Mouse (Mus musculus): ENCODE data around the gene Tnfrsf25.

Tnfrsf25 gene

DNA sequence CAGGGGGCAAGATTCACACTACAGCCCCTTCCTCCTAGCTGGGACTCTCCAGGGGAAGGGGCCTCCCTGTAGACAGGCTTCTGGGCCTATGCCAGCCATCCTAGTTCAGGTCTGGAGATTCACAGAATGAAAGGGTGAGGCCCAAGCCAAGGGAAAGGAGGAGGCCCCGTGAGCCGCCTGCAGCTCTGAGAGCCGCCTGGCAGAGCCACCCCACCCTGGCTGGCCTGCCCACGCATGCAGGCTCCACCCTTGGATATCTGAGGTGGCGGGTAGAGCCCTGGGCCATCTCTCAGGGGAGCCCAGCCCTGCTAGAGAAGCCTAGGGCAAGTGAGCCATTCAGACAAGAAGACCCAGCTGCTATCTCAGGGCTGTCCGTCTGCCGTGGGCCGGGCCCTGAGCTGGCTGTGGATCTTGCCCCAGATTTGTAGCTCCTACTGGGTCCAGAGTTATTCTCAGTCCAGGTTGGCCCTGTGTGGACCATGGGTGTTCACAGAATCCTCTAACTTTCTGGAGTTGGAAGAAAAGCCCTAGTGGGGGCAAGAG, 22.9 kb upstream of the Tnfrsf25 start:
- DNase-seq (ENCODE audit: low spot score in 2 of 2) = no peak

DNA sequence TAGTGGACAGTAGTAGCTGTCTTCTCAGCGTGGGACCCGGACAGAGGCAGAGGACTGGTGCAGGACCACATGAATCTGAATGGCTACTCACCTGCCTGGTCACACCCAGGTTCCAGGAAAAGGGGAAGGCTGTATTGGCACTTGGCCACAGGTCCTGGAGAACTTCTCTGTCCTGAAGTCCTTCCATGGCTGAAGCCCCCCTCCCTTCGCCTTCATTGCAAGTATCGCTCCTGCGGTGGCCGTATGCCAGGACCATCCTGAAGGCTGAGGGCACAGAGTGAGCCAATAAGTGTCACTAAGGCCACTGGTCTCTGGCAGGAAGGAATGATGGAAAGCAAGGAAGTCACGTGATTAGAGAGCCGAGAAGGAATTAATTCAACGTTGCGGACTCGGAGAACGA, 21.5 kb upstream of the Tnfrsf25 start:
- DNase-seq (ENCODE audit: low spot score in 2 of 2) = no peak

DNA sequence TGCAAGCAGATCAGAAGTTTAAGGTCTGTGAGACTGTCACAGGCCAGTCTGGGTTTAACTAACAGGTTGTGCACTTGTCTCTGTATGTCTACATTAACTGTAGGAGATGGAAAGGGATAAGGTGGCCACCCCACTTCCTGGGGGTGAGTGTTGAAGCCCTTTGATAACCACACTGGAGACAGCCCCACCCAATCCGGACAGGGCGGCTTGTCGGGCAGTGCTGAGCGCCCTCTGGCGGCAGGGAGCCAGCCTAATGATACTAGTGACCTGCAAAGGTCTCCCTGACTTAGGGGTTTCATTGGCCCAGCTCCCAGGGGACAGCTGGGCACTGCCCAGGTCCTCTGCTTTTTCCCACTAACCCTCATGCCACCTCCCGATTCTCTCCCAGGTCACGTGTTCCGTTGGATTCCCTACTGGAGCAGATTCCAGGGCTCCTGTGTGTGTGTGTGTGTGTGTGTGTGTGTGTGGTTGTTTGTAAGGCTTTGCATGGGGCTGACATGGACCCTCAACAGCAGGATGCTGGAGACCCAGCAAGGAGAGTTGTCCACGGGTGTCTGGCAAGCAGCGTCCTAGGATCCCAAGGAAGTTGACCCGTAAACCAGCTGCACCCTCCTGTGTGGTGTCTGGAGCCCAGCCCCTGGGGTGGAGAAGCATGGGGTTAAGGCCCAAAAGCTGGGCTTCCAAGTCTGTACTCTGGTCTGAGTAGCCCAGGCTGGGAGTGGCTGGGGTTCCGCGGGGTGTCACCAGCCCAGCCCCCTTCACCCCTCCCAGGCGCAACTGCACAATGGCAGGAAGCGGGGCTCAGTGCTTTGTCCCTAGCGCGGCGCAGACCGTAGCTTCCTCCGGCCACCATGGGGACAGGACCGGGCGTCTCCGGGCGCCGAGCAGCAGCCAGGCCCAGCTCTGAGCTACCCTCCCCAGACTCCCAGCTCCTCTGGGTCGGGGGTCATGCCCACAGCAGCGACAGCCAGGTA, 19.5 kb upstream of the Tnfrsf25 start:
- DNase-seq (ENCODE audit: low spot score in 2 of 2) = peak in 1 of 2 experiments; percentile 72

DNA sequence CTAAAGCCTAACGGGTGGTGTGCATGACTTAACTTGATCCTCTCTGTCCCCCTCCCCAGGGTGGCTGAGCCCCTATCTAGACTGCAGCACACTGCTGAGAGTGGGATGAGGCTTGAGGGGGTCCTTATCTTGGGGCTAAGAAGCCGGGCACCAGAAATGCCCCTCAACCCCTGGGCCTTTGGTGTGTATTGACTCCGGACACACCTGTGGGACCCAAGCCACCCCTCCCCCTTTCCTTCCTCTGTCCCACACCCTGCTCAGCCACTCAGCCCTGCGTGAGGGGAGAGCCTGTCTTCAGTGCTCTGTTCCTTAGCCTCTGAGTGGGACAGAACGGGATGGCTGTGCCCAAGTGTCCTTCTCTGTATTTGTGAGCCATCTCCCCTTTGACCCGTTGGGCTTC, 18.8 kb upstream of the Tnfrsf25 start:
- no peak for DNase-seq (ENCODE audit: low spot score in 2 of 2)

DNA sequence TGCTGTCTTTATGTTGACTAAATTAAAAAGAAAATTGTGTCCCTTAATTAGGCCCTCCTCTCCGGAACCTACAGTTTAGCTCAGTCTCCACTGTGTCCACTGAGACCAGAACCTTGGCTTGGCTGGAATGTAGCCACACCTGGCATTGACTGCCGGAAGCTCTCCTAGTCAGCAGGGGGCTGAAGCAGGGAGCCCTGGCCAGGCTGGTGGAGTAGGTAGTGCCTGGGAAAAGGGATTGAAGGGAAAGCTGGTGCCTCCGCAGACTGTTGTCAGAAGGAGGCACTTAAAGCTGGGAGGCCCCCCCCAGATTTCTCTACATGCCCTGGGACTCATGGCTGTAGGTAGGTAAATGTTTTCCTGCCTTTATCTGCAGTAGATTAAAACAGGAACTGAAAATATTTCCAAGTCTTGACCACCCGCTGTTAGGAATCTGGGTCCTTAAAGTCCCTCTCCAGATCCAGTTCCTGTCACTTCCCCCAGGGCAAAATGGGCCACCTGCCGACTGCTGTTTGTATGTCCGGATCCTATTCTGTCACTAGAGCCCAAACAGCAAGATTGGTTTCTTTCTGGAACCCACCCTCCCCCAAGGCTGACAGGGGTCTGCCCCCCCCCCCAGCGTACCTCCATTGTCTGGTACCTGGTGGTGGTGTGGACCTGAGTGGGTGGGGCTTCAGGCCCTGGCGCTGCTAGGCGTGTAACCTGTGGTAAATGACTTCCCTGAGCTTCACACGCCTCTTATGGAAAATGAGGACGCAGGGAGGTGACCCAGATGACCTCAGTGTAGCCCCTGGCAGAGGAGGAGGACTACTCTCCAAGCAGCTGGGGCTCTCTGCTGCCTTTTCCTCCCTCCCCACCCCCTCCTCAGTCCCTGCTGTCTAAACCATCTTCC, 17.6 kb upstream of the Tnfrsf25 start:
- no peak for DNase-seq (ENCODE audit: low spot score in 2 of 2)

DNA sequence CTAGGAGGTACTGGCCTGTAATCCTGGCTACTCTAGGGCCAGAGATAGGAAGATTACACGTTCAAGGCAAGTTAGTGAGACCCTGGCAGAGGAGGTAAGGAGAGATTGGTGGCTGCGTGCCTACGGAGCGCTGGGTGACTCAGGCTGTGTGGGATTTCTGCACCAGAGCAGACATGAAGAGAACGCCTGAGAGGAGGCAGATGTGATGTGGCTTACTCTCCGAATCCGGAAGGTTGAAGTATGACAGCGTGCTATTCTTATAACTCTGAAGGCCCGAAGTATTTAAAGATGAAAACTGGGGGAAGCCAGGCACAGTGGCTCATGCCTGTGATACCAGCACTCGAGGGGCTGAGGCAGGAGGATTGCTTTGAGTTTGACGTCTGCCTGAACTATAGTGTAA, 15.2 kb upstream of the Tnfrsf25 start:
- DNase-seq (ENCODE audit: low spot score in 2 of 2) = peak; percentile 69 to 84

DNA sequence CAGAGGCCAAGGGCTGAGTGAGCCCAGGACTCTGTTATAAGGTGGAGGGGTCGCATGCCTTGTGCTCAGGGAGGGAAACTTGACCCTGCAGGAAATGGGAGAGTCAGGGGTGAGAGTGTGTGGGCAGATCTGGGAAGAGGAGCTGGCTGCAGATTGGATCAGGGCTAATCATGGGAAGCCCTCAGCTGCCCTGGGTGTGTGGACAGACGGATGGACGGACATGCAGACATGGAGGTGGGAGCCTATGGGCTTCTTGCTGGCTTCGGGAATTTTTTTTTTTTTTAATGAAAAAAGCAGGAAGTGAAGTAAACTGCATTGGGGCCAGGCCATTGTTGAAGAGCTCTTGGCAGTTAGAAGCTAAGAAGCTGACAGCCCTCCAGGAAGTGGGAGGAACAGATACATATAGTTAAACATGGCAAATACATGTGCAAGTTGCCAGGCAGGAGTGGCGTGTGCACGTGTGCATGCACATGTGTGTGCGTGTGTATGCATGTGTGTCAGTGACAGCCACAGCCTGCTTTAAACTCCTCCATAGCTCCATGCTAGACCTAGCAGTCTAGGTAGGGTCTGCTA, 14.6 kb upstream of the Tnfrsf25 start:
- DNase-seq (ENCODE audit: low spot score in 2 of 2) = peak in 1 of 2 experiments; percentile 51

DNA sequence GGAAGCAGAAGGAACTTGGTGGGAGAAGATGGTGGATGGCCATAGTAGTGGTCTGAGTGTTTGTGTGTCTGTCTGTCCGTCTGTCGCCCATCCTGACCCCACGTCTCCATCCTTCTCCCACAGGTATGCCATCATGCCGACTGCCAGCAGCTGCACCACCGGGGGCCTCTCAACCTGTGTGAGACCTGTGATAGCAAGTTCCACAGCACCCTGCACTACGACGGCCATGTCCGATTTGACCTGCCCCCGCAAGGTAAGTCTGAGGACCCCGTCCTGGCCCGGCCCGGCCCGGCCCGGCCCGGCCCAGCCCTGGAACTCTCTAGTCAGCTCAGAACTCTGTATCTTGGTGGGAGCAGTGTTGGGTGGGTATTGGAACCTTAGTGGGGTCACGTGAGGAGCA, 13.8 kb upstream of the Tnfrsf25 start:
- no peak for DNase-seq (ENCODE audit: low spot score in 2 of 2)

DNA sequence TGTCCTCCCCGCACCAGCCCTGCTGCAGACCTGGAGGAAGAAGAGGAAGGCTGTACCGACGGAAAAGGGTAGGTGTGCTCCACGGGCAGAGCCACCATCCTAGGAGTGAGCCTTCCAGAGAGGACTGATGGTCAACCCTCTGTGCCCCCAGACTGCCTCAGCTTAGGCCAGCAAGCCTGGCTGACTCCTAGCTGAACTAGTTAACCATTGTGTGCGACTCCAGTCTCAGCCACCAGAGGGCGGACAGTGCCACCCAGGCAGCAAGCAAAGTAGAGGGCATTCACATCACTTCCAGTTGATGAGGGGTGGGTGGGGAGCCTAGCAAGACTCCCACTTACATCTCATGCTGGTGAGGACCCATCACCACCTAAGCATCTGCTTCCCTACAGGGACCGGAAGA, 12.7 kb upstream of the Tnfrsf25 start:
- peak; percentile 79 to 82 for DNase-seq (ENCODE audit: low spot score in 2 of 2)

DNA sequence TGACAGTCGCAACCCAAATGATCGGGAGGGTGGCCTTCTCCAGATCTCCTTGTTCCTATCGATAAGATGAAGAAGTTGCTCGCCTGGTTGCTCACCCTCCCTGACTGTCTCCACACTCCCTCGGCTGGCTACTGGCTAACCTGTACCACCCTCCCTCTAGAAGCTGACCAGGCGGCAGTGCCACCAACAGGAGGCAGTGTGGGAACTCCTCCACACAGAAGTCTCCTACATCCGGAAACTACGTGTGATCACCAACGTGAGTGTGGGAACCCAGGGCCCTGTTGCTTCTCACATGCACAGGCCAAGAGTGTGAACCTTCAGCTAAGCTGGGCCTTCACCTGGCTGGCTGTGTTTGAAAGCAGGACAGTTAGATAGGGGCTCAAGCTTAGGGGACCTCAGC, 9.0 kb upstream of the Tnfrsf25 start:
- no peak for DNase-seq (ENCODE audit: low spot score in 2 of 2)

DNA sequence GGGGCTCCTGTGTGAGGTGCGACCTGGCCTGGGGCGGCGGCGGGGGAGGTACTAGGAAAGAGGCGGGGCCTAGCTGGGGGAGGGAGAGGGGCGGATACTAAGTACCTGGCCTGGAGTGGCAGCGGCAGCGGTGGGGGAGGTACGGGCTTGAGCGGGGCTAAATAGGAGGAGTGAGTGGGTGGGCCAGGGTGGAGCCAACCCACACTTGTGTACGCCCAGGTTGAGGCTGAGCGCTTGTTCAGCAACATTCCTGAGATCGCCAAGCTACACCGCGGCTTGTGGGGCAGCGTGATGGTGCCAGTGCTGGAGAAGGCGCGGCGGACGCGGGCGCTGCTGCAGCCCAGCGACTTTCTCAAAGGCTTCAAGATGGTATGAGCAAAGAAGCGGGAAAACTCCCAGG, 8.2 kb upstream of the Tnfrsf25 start:
- no peak for DNase-seq (ENCODE audit: low spot score in 2 of 2)

DNA sequence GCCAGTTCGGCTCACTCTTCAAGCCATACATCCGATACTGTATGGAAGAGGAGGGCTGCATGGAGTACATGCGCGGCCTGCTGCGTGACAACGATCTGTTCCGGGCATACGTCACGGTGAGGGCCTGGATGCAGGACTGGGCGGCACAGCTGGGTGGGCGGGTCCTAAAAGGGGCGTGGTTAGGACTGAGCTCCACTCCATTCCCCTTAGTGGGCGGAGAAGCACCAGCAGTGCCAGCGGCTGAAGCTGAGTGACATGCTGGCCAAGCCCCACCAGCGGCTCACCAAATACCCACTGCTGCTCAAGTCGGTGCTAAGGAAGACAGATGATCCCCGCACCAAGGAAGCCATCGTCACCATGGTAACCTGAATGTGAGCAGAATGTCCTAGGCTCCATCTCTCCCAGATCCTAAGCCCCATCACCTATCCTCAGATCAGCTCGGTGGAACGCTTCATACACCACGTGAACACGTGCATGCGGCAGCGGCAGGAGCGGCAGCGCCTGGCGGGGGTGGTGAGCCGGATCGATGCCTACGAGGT, 7.7 kb upstream of the Tnfrsf25 start:
- DNase-seq (ENCODE audit: low spot score in 2 of 2) = peak; percentile 58 to 67

DNA sequence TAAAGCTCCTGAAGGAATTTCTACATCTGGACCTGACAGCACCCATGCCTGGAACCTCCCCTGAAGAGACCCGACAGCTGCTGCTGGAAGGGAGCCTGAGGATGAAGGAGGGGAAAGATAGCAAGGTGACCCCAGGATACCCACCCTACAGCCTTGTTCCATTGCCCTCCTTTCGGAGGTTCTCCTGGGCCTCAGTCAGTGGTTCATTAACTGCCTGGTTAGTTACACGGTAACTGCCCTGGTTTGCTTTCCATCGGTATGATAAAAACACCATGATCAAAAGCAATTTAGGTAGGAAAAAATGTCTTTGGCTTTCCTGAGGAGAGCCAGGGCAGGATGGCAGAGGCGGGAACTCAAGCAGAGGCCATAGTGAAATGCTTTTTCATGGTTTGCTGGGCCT, 7.1 kb upstream of the Tnfrsf25 start:
- no peak for DNase-seq (ENCODE audit: low spot score in 2 of 2)

DNA sequence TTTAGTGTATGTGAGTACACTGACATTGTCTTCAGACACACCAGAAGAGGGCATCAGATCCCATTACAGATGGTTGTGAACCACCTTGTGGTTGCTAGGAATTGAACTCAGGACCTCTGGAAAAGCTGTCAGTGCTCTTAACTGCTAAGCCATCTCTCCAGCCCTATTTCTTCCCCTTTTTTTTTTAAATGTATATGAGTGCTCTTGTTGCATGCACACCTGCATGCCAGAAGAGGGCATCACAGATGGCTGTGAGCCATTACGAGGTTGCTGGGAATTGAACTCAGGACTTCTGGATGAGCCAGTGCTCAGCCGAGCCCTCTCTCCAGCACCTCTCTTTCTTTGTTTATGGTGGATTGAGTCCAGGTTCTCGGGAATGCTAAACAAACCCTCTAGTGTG, 6.2 kb upstream of the Tnfrsf25 start:
- DNase-seq (ENCODE audit: low spot score in 2 of 2) = no peak

DNA sequence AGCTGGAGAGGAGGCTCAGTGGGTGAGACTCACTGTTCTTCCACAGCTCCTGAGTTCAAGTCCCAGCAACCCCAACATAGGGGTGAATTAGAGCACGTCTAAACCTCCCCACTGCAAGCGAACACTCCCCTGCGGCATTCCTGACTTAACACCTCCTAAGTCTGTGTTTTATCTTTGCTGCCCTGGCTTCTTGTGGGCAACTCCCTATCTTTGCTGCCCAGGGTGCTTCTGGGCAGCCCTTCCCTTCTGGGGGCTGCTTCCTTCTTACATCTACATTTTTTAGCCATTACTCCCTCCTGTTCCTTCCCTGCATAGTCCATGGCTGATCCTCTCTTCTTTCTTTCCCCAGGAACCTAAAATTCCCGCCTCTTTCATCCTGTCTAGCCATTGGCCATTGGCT, 5.0 kb upstream of the Tnfrsf25 start:
- DNase-seq (ENCODE audit: low spot score in 2 of 2) = no peak

DNA sequence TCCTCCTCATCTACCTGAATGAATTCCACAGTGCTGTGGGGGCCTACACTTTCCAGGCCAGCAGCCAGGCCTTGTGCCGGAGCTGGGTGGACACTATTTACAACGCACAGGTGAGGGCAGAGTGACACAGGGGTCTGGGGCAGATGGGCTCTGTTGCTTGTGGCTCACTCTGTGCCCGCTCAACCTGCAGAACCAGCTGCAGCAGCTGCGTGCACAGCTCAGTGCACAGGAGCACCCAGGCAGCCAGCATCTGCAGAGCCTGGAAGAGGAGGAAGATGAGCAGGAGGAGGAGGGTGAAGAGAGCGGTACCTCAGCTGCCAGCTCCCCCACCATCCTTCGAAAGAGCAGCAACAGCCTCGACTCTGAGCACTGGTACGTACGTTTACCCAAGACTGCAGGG, 3.4 kb upstream of the Tnfrsf25 start:
- no peak for DNase-seq (ENCODE audit: low spot score in 2 of 2)

DNA sequence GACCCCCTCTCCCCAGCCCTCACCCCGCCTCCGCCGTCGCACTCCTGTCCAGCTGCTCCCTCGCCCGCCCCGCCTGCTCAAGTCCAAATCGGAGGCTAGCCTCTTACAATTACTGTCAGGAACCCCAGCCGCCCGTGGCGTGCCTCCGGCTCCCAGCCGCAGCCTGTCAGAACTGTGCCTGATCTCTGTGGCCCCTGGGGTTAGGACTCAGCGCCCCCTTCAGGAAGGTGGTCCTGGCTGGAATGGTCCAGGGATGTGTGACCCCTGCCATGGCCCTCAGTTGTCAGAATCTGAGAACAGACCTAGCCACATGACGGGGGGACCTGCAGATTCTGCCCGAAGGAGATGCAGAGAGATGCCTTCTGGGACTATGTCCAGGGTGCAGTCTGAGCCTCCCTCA, 1.7 kb upstream of the Tnfrsf25 start:
- DNase-seq (ENCODE audit: low spot score in 2 of 2) = no peak

DNA sequence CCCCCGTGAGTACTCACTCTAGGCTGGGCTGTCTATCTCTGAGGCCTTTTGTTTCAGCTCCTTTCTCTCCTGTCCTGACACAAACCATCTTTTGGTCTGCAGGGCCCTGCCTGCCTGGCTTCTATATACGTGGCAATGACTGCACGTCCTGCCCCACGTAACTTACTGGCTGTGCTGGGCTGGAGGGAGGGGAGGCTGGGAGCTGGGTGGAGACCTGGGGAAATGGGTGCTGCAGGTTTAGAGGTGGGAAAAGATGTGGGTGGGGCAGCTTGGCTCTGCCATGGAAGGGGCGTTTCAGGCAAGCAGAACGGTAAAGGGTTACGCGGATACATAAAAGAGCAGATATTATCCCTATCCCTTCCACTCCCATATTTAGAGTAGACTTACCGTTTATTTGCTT, 1.8 kb downstream of the Tnfrsf25 start:
- DNase-seq (ENCODE audit: low spot score in 2 of 2) = no peak

DNA sequence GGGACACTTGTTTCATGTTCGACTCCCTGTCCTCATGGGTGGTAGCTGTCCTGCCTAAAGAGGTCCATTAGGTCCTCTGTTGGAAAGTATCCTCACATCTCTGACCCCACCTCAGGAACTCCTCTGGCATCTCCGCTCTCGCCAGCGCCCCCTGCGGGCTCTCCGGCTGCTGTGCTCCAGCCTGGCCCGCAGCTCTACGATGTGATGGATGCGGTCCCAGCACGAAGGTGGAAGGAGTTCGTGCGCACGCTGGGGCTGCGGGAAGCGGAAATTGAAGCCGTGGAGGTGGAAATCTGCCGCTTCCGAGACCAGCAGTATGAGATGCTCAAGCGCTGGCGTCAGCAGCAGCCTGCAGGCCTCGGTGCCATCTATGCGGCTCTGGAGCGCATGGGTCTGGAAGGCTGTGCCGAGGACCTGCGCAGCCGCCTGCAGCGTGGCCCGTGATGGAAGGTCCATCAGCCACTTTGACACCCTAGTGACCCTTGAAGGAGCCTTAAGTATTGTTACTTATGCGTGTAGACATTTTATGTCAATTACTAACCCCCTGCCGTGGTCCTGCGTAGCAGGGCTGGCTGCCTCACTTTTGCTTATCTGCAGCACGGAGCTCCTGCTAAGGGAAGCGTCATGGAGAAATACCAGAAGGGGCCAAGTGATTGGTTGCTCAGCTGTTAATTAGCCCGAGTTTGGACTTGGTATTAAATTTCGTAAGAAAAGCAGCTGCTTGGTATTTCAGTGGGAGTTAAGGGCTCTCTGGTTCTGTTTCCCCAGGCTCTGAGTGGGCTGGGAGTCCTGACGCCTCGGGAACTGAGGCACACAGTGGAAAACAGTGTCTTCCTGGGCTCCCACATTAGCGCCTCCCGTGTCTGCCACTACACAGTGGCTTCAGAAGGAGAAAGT, 3.9 kb downstream of the Tnfrsf25 start:
- peak in 1 of 2 experiments; percentile 56 for DNase-seq (ENCODE audit: low spot score in 2 of 2)

DNA sequence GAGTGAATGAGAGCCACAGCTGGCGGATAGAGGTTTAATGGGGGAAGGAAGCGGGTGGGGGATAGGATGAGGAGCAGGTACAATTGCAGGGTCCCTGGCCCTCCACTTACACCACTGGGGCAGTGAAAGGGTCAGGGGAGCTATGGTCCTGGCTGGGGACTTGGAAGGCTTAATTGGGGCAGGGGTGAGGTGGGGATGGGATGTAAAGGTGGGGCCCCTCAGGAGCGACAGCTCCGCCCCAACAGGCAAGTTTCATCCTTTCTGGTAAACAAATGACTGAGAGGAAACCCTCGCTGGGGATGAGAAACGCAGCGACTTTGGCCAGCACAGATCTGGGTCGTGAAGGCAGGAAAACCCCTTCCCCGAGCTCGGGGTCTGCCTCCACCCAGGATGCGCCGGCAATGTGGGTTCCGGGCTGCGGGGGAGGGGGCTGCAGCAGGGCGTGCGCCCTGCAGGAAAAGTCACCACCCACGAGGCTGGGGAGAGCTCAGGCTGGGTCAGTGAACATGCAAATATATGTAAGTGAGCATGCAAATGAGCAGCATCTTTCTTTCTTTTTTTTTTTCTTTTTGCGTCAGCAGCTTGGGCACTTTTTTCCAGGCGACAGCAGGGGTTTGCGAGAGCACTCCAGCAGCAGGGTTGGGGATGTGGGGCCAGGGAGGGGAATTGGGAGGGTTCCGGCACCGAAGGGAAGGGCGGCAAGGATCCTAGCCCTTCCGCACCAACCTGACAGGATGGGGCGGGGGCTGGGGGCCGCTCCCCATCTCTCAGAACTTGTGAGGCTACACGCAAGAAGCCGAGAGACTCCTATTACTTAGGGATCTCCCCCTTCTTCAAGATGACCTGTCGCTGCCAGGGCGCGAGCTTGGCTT, 4.8 kb downstream of the Tnfrsf25 start:
- peak in 1 of 2 experiments; percentile 41 for DNase-seq (ENCODE audit: low spot score in 2 of 2)
